Mouse (Mus musculus) liver, postnatal 0 days (tissue): ENCODE measurements around the gene Eps15l1.

Source experiments
- CTCF ChIP-seq: sonication (generic); IDR thresholded peaks from 2 replicates; pipeline ENCODE4 v1.5.1; 2016; ENCODE audit warnings: antibody characterized with exemption, low read depth
- EP300 ChIP-seq: IDR thresholded peaks from 2 replicates; pipeline ENCODE4 v1.6.1; 2016; ENCODE audit warnings: antibody characterized with exemption, low read depth, mild to moderate bottlenecking

GRCm38 (mm10) chr8:72330806-72331516 lies 90.3 kb downstream of the Eps15l1 start:
- TF ChIP-seq CTCF (no peak), EP300 (no peak)
